Mouse (Mus musculus): Measurements from ENCODE around the gene Rnf8.

DNA sequence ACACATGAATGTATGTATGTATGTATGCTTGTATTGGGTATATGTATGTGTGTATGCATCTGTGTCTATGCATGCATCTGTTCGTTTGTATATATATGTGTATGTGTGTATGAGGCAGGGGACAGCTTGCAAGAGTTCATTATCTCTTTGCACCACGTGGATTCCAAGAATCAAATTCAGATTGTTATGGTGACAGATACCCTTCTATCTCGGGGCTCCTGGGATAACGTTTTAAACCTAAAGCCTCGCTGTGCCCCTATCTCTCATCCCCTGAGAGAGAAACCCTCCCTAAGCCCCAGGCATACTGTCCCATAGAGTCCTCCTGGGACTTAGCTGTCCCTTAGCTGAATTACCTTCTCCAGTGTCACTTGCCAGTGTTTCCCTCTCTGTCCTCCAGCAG lies 31.0 kb upstream of the Rnf8 start:
- no peak for TF ChIP-seq POLR2A (IDR thresholded peaks at IDR 0.05; ENCODE audit: insufficient read length, low read depth)
- no peak for TF ChIP-seq TCF12 (IDR thresholded peaks at IDR 0.05; ENCODE audit: insufficient read depth, poor library complexity, severe bottlenecking)
- no peak for TF ChIP-seq E2F4 (IDR thresholded peaks at IDR 0.05; ENCODE audit: insufficient read depth)
- TF ChIP-seq POLR2AphosphoS2 (IDR thresholded peaks at IDR 0.05; ENCODE audit: insufficient read length, low read depth): no peak
- no peak for TF ChIP-seq USF1 (IDR thresholded peaks at IDR 0.05; ENCODE audit: low read depth)
- no peak for TF ChIP-seq MAX (IDR thresholded peaks at IDR 0.05; ENCODE audit: low read depth)
- no peak for TF ChIP-seq CEBPB (IDR thresholded peaks at IDR 0.05; ENCODE audit: insufficient read depth, poor library complexity, severe bottlenecking)
- no peak for TF ChIP-seq MYOD1 (IDR thresholded peaks at IDR 0.05; ENCODE audit: control insufficient read depth in 1 of 3, insufficient read length in 2 of 3, low read depth in 2 of 3)
- TF ChIP-seq REST (IDR thresholded peaks at IDR 0.05; ENCODE audit: insufficient read depth, insufficient read length): no peak
- TF ChIP-seq MYOG (IDR thresholded peaks at IDR 0.05; ENCODE audit: control insufficient read depth in 1 of 3, insufficient read depth in 1 of 3, insufficient read length in 2 of 3, low read depth in 2 of 3): no peak
- no peak for TF ChIP-seq SRF (IDR thresholded peaks at IDR 0.05; ENCODE audit: control insufficient read depth, insufficient read length, low read depth)
